Mouse (Mus musculus) myocyte (in vitro differentiated cells): ENCODE data around the gene Nif3l1. TPM values are rescaled to one million over a fixed set of nuclear protein-coding genes. Genes with fewer than 3 reads are reported as not detected.

ENCODE experiments used
- H3K27me3 ChIP-seq: one replicate; pipeline ENCODE4 v1.6.1; 2011; ENCODE audit not compliant: control insufficient read depth, insufficient read depth, insufficient read length
- H3K36me3 ChIP-seq: one replicate; pipeline ENCODE4 v1.6.1; 2011; ENCODE audit not compliant: control insufficient read depth, insufficient read depth
- H3K4me2 ChIP-seq: one replicate; pipeline ENCODE4 v1.6.1; 2011; ENCODE audit warnings: low read depth, control low read depth
- H3K4me3 ChIP-seq: one replicate; pipeline ENCODE4 v1.5.1; 2011; ENCODE audit warnings: mild to moderate bottlenecking, control low read depth, moderate library complexity
- H3K79me2 ChIP-seq: one replicate; pipeline ENCODE4 v1.6.1; 2011; ENCODE audit not compliant: control insufficient read depth, insufficient read depth
- H3ac ChIP-seq: one replicate; pipeline ENCODE4 v1.6.1; 2011; ENCODE audit not compliant: control insufficient read depth, insufficient read length
- CEBPB ChIP-seq: IDR thresholded peaks from 2 replicates; pipeline ENCODE4 v1.6.1; 2011; ENCODE audit warnings: mild to moderate bottlenecking, moderate library complexity; ENCODE audit not compliant: poor library complexity, insufficient read depth, severe bottlenecking
- E2F4 ChIP-seq: IDR thresholded peaks from one replicate; pipeline ENCODE4 v1.6.1; 2011; ENCODE audit warnings: mild to moderate bottlenecking, control low read depth, moderate library complexity; ENCODE audit not compliant: insufficient read depth
- MAX ChIP-seq: IDR thresholded peaks from one replicate; pipeline ENCODE4 v1.6.1; 2011; ENCODE audit warnings: low read depth, mild to moderate bottlenecking, control low read depth
- MYOD1 ChIP-seq, 3 experiments: IDR thresholded peaks; one replicate each; pipeline ENCODE4 v1.6.1; 2011; ENCODE audit warnings: control low read depth in 2 of 3, low read depth in 2 of 3, mild to moderate bottlenecking in 2 of 3, moderate library complexity in 1 of 3; ENCODE audit not compliant: insufficient read length in 2 of 3, control insufficient read depth in 1 of 3
- MYOG ChIP-seq, 3 experiments: IDR thresholded peaks; one replicate each; pipeline ENCODE4 v1.6.1; 2011; ENCODE audit warnings: control low read depth in 2 of 3, low read depth in 2 of 3, mild to moderate bottlenecking in 2 of 3; ENCODE audit not compliant: insufficient read length in 2 of 3, control insufficient read depth in 1 of 3, insufficient read depth in 1 of 3
- POLR2A ChIP-seq: IDR thresholded peaks from one replicate; pipeline ENCODE4 v1.6.1; 2011; ENCODE audit warnings: low read depth, mild to moderate bottlenecking, control low read depth, moderate library complexity; ENCODE audit not compliant: insufficient read length
- POLR2AphosphoS2 ChIP-seq: IDR thresholded peaks from one replicate; pipeline ENCODE4 v1.6.1; 2011; ENCODE audit warnings: low read depth, control low read depth; ENCODE audit not compliant: insufficient read length
- REST ChIP-seq: IDR thresholded peaks from one replicate; pipeline ENCODE4 v1.6.1; 2011; ENCODE audit warnings: mild to moderate bottlenecking, control low read depth, moderate library complexity; ENCODE audit not compliant: insufficient read depth, insufficient read length
- SRF ChIP-seq: IDR thresholded peaks from one replicate; pipeline ENCODE4 v1.6.1; 2011; ENCODE audit warnings: low read depth; ENCODE audit not compliant: control insufficient read depth, insufficient read length
- TCF12 ChIP-seq: IDR thresholded peaks from one replicate; pipeline ENCODE4 v1.6.1; 2011; ENCODE audit warnings: mild to moderate bottlenecking, control low read depth; ENCODE audit not compliant: poor library complexity, insufficient read depth, severe bottlenecking
- TCF3 ChIP-seq: IDR thresholded peaks from one replicate; pipeline ENCODE4 v1.6.1; 2011; ENCODE audit warnings: low read depth, control low read depth; ENCODE audit not compliant: insufficient read length
- USF1 ChIP-seq: IDR thresholded peaks from one replicate; pipeline ENCODE4 v1.6.1; 2011; ENCODE audit warnings: low read depth, mild to moderate bottlenecking, control low read depth, moderate library complexity
- polyA plus RNA-seq: library from polyadenylated mRNA; unstranded; fragments of >200 nt; fragmentation: generic; extraction: Trizol; gene quantifications from one replicate; pipeline ENCODE4 v1.2.1, GENCODE M21; 2012; ENCODE audit warnings: missing spikeins

Gene Nif3l1
- polyA plus RNA-seq, 1 experiment = 30.0 TPM

DNA sequence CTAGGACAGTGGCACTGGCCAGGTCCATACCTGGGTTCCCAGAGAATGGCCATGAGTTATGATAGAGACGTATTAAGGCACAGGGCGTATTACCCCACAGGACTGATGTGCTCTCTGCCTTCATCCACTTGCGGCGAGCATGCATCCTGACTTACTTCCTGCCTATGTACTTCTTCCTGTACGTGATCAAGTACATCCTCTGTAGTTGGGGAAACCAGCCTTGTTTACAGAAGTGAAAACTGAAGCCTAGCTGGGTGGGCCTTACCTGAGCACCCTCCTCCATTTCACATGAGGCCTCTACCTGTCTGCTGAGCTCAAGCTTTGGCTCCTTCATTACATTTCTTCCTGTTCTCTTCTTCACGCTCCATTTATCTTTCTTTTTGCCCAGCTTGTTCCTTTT, 9.4 kb downstream of the Nif3l1 start:
- Histone ChIP-seq H3ac (no peak overlapping the region), H3K4me3 (no peak overlapping the region), H3K36me3 (peaks cover 41% of the 10 kb centered on the region), H3K4me2 (no peak overlapping the region), H3K79me2 (peaks cover 5% of the 10 kb centered on the region), H3K27me3 (no peaks in the 10 kb centered on the region)
- TF ChIP-seq TCF3 = no peak
- no peak for TF ChIP-seq REST
- TF ChIP-seq MYOG (IDR thresholded peaks at IDR 0.05; ENCODE audit: control insufficient read depth in 1 of 3, insufficient read depth in 1 of 3, insufficient read length in 2 of 3, low read depth in 2 of 3) = no peak
- TF ChIP-seq TCF12 = no peak
- TF ChIP-seq E2F4 = no peak
- TF ChIP-seq MAX = no peak
- no peak for TF ChIP-seq MYOD1 (IDR thresholded peaks at IDR 0.05; ENCODE audit: control insufficient read depth in 1 of 3, insufficient read length in 2 of 3, low read depth in 2 of 3)
- no peak for TF ChIP-seq POLR2A
- no peak for TF ChIP-seq SRF
- TF ChIP-seq USF1 = no peak
- no peak for TF ChIP-seq CEBPB
- no peak for TF ChIP-seq POLR2AphosphoS2

DNA sequence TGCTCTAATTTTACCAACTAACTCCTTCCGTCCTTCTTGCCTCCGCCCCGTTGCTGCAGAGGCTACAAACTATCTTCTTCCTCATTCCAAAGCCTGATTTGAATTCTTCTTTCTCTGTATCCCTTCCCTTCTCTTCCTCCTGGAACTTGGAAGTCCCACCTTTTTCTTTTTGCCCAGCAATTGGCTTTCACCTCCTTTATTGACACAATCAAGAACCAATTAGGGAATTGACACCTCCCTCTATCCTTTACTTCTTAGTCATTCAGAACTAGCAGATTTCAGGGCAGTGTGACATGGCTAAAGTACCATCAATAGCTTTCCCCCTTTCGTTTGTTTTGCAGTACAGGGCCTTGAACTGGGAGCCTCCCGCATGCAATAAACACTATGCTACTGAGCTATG, 13.2 kb downstream of the Nif3l1 start:
- no peak for TF ChIP-seq MYOG (IDR thresholded peaks at IDR 0.05; ENCODE audit: control insufficient read depth in 1 of 3, insufficient read depth in 1 of 3, insufficient read length in 2 of 3, low read depth in 2 of 3)
- no peak for TF ChIP-seq SRF
- no peak for TF ChIP-seq USF1
- TF ChIP-seq MAX = no peak
- no peak for TF ChIP-seq MYOD1 (IDR thresholded peaks at IDR 0.05; ENCODE audit: control insufficient read depth in 1 of 3, insufficient read length in 2 of 3, low read depth in 2 of 3)
- H3K79me2 ChIP-seq = no peaks in the 10 kb centered on the region
- peaks cover 51% of the 10 kb centered on the region for H3K36me3 ChIP-seq
- H3K4me2 ChIP-seq = no peak overlapping the region
- no peaks in the 10 kb centered on the region for H3K27me3 ChIP-seq
- no peak overlapping the region for H3ac ChIP-seq
- H3K4me3 ChIP-seq = no peak overlapping the region

DNA sequence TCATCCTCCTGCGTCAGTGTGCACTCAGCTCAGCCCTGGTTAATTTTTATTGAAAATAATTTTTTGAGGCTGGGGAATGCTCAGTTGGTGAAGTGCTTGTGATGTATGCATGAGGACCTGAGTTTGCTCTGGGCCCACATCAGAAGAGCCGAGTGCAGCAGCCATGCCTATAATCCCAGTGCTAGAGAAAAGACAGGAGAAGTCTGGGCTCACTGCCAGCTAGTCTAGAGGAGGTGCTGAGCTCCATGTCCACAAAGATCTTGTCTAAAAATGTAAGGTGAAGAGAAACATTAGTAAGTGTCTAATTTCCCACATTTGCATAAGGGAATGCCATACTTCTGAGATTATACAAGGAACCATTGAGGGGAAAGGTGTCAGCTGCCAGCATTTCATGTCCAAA, 13.9 kb downstream of the Nif3l1 start:
- Histone ChIP-seq H3K79me2 (no peaks in the 10 kb centered on the region), H3K36me3 (peaks cover 51% of the 10 kb centered on the region), H3K4me3 (no peak overlapping the region), H3K4me2 (no peak overlapping the region), H3ac (no peak overlapping the region), H3K27me3 (no peaks in the 10 kb centered on the region)
- TF ChIP-seq MYOD1 (IDR thresholded peaks at IDR 0.05; ENCODE audit: control insufficient read depth in 1 of 3, insufficient read length in 2 of 3, low read depth in 2 of 3) (no peak), REST (no peak), POLR2AphosphoS2 (no peak), MAX (no peak), SRF (no peak), E2F4 (no peak), MYOG (IDR thresholded peaks at IDR 0.05; ENCODE audit: control insufficient read depth in 1 of 3, insufficient read depth in 1 of 3, insufficient read length in 2 of 3, low read depth in 2 of 3) (no peak), TCF3 (no peak), CEBPB (no peak), POLR2A (no peak), TCF12 (no peak), USF1 (no peak)

DNA sequence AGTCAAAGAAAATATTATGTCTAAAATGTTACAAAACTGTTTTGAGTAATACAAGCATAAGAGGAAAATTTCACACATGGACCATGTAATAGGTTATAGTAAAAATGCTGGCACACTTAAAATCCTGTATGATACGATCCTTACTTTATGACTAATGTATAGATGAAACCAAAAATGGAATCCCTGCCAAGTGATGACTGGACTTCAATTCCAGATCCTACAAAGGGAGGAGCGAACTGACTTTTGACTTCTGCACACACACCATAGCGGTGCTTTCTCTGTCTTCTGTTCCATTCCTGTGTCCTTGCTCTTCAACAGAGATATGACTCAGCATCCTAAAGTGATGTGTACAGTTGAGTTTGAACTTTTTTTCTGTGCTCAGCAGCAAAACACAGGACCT, 15.6 kb downstream of the Nif3l1 start:
- Histone ChIP-seq H3K4me2 (no peak overlapping the region), H3K4me3 (no peak overlapping the region), H3K79me2 (no peaks in the 10 kb centered on the region), H3K36me3 (peaks cover 53% of the 10 kb centered on the region), H3K27me3 (no peaks in the 10 kb centered on the region), H3ac (no peak overlapping the region)
- TF ChIP-seq TCF12 (no peak), SRF (no peak), MYOG (IDR thresholded peaks at IDR 0.05; ENCODE audit: control insufficient read depth in 1 of 3, insufficient read depth in 1 of 3, insufficient read length in 2 of 3, low read depth in 2 of 3) (no peak), POLR2A (no peak), POLR2AphosphoS2 (no peak), MAX (no peak), CEBPB (no peak), E2F4 (no peak), MYOD1 (IDR thresholded peaks at IDR 0.05; ENCODE audit: control insufficient read depth in 1 of 3, insufficient read length in 2 of 3, low read depth in 2 of 3) (no peak), USF1 (no peak), TCF3 (no peak), REST (no peak)

DNA sequence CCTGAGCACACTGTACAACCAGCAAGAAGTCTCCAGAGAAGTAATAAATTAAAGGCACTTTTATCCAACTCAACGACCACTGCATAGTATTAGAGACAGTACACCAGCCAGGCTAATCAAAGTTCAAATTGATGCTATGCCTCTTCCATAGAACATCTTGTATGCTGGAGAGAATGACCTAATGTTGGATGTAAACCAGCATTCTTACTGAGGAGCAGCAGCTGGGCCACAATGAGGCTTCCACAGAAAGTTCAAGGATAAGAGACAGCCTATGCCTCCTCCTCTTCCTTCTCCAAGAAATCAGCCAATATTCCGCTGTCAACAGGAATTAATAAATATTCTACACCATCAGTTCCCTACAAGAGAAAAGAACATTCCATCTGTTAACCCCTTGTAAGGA, 19.0 kb downstream of the Nif3l1 start:
- Histone ChIP-seq H3K79me2 (no peaks in the 10 kb centered on the region), H3K4me2 (no peak overlapping the region), H3ac (no peak overlapping the region), H3K4me3 (no peak overlapping the region), H3K27me3 (no peaks in the 10 kb centered on the region), H3K36me3 (peaks cover 43% of the 10 kb centered on the region)
- TF ChIP-seq USF1 = no peak
- no peak for TF ChIP-seq MYOD1 (IDR thresholded peaks at IDR 0.05; ENCODE audit: control insufficient read depth in 1 of 3, insufficient read length in 2 of 3, low read depth in 2 of 3)
- TF ChIP-seq REST = no peak
- no peak for TF ChIP-seq E2F4
